Mouse (Mus musculus): ENCODE results near the gene Tfdp2. TPM values are rescaled to one million over a fixed set of nuclear protein-coding genes. Genes with fewer than 3 reads are reported as not detected.

Tfdp2 gene
- polyA plus RNA-seq, 2 experiments, result 15.5 to 33.0 TPM

- no peak for ATAC-seq (ENCODE audit: low FRiP score, low read depth)
- no peak for TF ChIP-seq POLR2A (IDR thresholded peaks at IDR 0.05; ENCODE audit: borderline replicate concordance, extremely low read depth, insufficient read depth, insufficient read length)
Measured at GRCm38 (mm10) chr9:96238286-96238685, 42.2 kb downstream of the Tfdp2 start.

GRCm38 (mm10) chr9:96241134-96242097 lies 45.3 kb downstream of the Tfdp2 start:
- WGBS, result 85% methylated on average over 10 of the region's 10 CpGs
- no peak for ATAC-seq (ENCODE audit: low FRiP score, low read depth)
- no peak for TF ChIP-seq POLR2A (IDR thresholded peaks at IDR 0.05; ENCODE audit: borderline replicate concordance, extremely low read depth, insufficient read depth, insufficient read length)

More at GRCm38 (mm10) chr9:96238286-96238685, 42.2 kb downstream of the Tfdp2 start:
- H3K9me3 ChIP-seq (ENCODE audit: control insufficient read depth, low read length), result no peaks in the 10 kb centered on the region
- H3K4me1 ChIP-seq (ENCODE audit: control insufficient read depth, insufficient read depth, low read length), result no peaks in the 10 kb centered on the region
- DNase-seq (ENCODE audit: low spot score), result no peak
- H3K36me3 ChIP-seq (ENCODE audit: control insufficient read depth, insufficient read depth, low read length), result no peaks in the 10 kb centered on the region
- H3K9ac ChIP-seq (ENCODE audit: low read depth, low read length, severe bottlenecking), result no peak overlapping the region
- H3K27ac ChIP-seq (replicated peaks; ENCODE audit: low read depth, low read length), result no peak overlapping the region
- no peak overlapping the region for H3K4me3 ChIP-seq (replicated peaks; ENCODE audit: low read length)
- H3K27me3 ChIP-seq (ENCODE audit: control insufficient read depth, insufficient read depth, low read length), result no peaks in the 10 kb centered on the region
- H3K4me2 ChIP-seq (replicated peaks; ENCODE audit: low read depth, low read length, severe bottlenecking), result no peak overlapping the region
- WGBS, result 68% methylated on average over 1 of the region's 1 CpGs

GRCm38 (mm10) chr9:96243915-96244314 lies 47.8 kb downstream of the Tfdp2 start:
- 71% methylated on average over 6 of the region's 6 CpGs for WGBS

More at GRCm38 (mm10) chr9:96241134-96242097, 45.3 kb downstream of the Tfdp2 start:
- Histone ChIP-seq H3K9me3 (ENCODE audit: control insufficient read depth, low read length) (no peaks in the 10 kb centered on the region), H3K4me2 (replicated peaks; ENCODE audit: low read depth, low read length, severe bottlenecking) (no peak overlapping the region), H3K36me3 (ENCODE audit: control insufficient read depth, insufficient read depth, low read length) (no peaks in the 10 kb centered on the region), H3K9ac (ENCODE audit: low read depth, low read length, severe bottlenecking) (no peak overlapping the region), H3K4me1 (ENCODE audit: control insufficient read depth, insufficient read depth, low read length) (no peaks in the 10 kb centered on the region), H3K27ac (replicated peaks; ENCODE audit: low read depth, low read length) (no peak overlapping the region), H3K27me3 (ENCODE audit: control insufficient read depth, insufficient read depth, low read length) (no peaks in the 10 kb centered on the region), H3K4me3 (replicated peaks; ENCODE audit: low read length) (no peak overlapping the region)
- no peak for DNase-seq (ENCODE audit: low spot score)

DNA sequence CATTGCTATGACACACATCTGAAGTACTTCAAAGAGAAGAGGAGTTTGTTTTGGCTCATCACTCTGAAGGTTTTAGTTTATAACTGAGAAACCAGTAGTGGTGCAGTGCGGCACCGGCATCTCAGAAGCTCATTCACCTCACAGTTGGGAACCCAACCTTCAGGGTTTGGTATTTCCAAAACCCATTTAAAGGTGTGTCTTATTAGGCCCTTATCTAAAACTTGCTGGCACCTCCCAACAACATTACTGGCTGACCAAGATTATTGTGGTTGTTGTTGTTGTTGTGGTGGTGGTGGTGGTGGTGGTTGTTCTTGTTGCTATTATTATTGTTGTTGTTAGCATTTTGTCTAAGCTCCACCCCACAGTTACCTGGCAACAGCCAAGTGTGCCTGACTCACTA lies 58.7 kb downstream of the Tfdp2 start:
- H3K27me3 ChIP-seq (ENCODE audit: control insufficient read depth, insufficient read depth, low read length), result no peaks in the 10 kb centered on the region
- no peak for TF ChIP-seq POLR2A (IDR thresholded peaks at IDR 0.05; ENCODE audit: borderline replicate concordance, extremely low read depth, insufficient read depth, insufficient read length)
- H3K9me3 ChIP-seq (ENCODE audit: control insufficient read depth, low read length), result no peaks in the 10 kb centered on the region
- H3K4me1 ChIP-seq (ENCODE audit: control insufficient read depth, insufficient read depth, low read length), result no peaks in the 10 kb centered on the region
- 91% methylated on average over 2 of the region's 2 CpGs for WGBS
- no peak overlapping the region for H3K4me3 ChIP-seq (replicated peaks; ENCODE audit: low read length)
- no peaks in the 10 kb centered on the region for H3K36me3 ChIP-seq (ENCODE audit: control insufficient read depth, insufficient read depth, low read length)
- no peak overlapping the region for H3K27ac ChIP-seq (replicated peaks; ENCODE audit: low read depth, low read length)
- no peak for DNase-seq (ENCODE audit: low spot score)
- H3K9ac ChIP-seq (ENCODE audit: low read depth, low read length, severe bottlenecking), result no peak overlapping the region
- no peak for ATAC-seq (ENCODE audit: low FRiP score, low read depth)
- no peak overlapping the region for H3K4me2 ChIP-seq (replicated peaks; ENCODE audit: low read depth, low read length, severe bottlenecking)

More at GRCm38 (mm10) chr9:96243915-96244314, 47.8 kb downstream of the Tfdp2 start:
- Histone ChIP-seq H3K27me3 (ENCODE audit: control insufficient read depth, insufficient read depth, low read length) (no peaks in the 10 kb centered on the region), H3K27ac (replicated peaks; ENCODE audit: low read depth, low read length) (no peak overlapping the region), H3K4me3 (replicated peaks; ENCODE audit: low read length) (no peak overlapping the region), H3K36me3 (ENCODE audit: control insufficient read depth, insufficient read depth, low read length) (no peaks in the 10 kb centered on the region), H3K4me2 (replicated peaks; ENCODE audit: low read depth, low read length, severe bottlenecking) (no peak overlapping the region), H3K4me1 (ENCODE audit: control insufficient read depth, insufficient read depth, low read length) (no peaks in the 10 kb centered on the region), H3K9ac (ENCODE audit: low read depth, low read length, severe bottlenecking) (no peak overlapping the region), H3K9me3 (ENCODE audit: control insufficient read depth, low read length) (no peaks in the 10 kb centered on the region)
- DNase-seq (ENCODE audit: low spot score), result no peak
- no peak for TF ChIP-seq POLR2A (IDR thresholded peaks at IDR 0.05; ENCODE audit: borderline replicate concordance, extremely low read depth, insufficient read depth, insufficient read length)
- no peak for ATAC-seq (ENCODE audit: low FRiP score, low read depth)

- Histone ChIP-seq H3K4me1 (ENCODE audit: control insufficient read depth, insufficient read depth, low read length) (no peaks in the 10 kb centered on the region), H3K4me2 (replicated peaks; ENCODE audit: low read depth, low read length, severe bottlenecking) (peak overlapping the region; percentile 55; the same call in 1 of the 2 replicates), H3K36me3 (ENCODE audit: control insufficient read depth, insufficient read depth, low read length) (no peaks in the 10 kb centered on the region), H3K9ac (ENCODE audit: low read depth, low read length, severe bottlenecking) (no peak overlapping the region), H3K4me3 (replicated peaks; ENCODE audit: low read length) (no peak overlapping the region), H3K9me3 (ENCODE audit: control insufficient read depth, low read length) (no peaks in the 10 kb centered on the region), H3K27ac (replicated peaks; ENCODE audit: low read depth, low read length) (no peak overlapping the region), H3K27me3 (ENCODE audit: control insufficient read depth, insufficient read depth, low read length) (no peaks in the 10 kb centered on the region)
- ATAC-seq (ENCODE audit: low FRiP score, low read depth), result no peak
- 23% methylated on average over 6 of the region's 6 CpGs for WGBS
- no peak for DNase-seq (ENCODE audit: low spot score)
- no peak for TF ChIP-seq POLR2A (IDR thresholded peaks at IDR 0.05; ENCODE audit: borderline replicate concordance, extremely low read depth, insufficient read depth, insufficient read length)
Measured at GRCm38 (mm10) chr9:96258478-96258877, 62.4 kb downstream of the Tfdp2 start.

Measured in limb, embryonic 14.5 days (tissue).